Comparison of ENCODE assay signal across 23 mouse cellular contexts in genomic region chr3:31934704-31935103, GRCm38 (mm10). TPM values are rescaled to one million over a fixed set of nuclear protein-coding genes. Genes with fewer than 3 reads are reported as not detected.
A peak's percentile ranks its signal among the peaks of the same experiment; 100 is the strongest.
DNase-seq lines count a peak whose midpoint lies in the region; ATAC-seq lines count a peak whose summit lies in the region.
"Had no signal": no experiment of that assay in that cellular context is flagged by ENCODE, and none has a peak within 500 bp of the region (broad histone marks: within the 10 kb centered on the region; RNA-seq: fewer than 3 reads in every experiment).

No protein-coding gene starts in this region.

- no peak overlapping the region for H3K4me3 ChIP-seq in hindbrain, embryonic 15.5 days
- no peak overlapping the region for H3K4me3 ChIP-seq in hindbrain, embryonic 13.5 days
- H3K4me3 ChIP-seq in midbrain, embryonic 11.5 days (ENCODE audit: low read depth, low read length), result no peak overlapping the region
- no peak overlapping the region for H3K4me3 ChIP-seq in midbrain, embryonic 16.5 days (ENCODE audit: low read depth, low read length)
- H3K4me3 ChIP-seq in neural tube, embryonic 13.5 days, result no peak overlapping the region
- H3K4me3 ChIP-seq: embryonic facial prominence, embryonic 13.5 days; embryonic facial prominence, embryonic 15.5 days; erythroblast, embryonic 14.5 days; forebrain, embryonic 10.5 days; forebrain, embryonic 13.5 days; forebrain, embryonic 15.5 days had no signal

- no peaks in the 10 kb centered on the region for H3K9me3 ChIP-seq in hindbrain, embryonic 15.5 days
- H3K9me3 ChIP-seq in hindbrain, embryonic 13.5 days, result no peaks in the 10 kb centered on the region
- no peaks in the 10 kb centered on the region for H3K9me3 ChIP-seq in midbrain, embryonic 11.5 days (ENCODE audit: control insufficient read depth, low read length)
- H3K9me3 ChIP-seq in midbrain, embryonic 16.5 days (replicated peaks; ENCODE audit: control insufficient read depth, low read length, poor library complexity, severe bottlenecking), result no peaks in the 10 kb centered on the region
- H3K9me3 ChIP-seq in neural tube, embryonic 13.5 days, result no peaks in the 10 kb centered on the region
- H3K9me3 ChIP-seq: embryonic facial prominence, embryonic 13.5 days; embryonic facial prominence, embryonic 15.5 days; forebrain, embryonic 10.5 days; forebrain, embryonic 13.5 days; forebrain, embryonic 15.5 days had no signal

- no peak overlapping the region for H3K9ac ChIP-seq in hindbrain, embryonic 15.5 days
- no peak overlapping the region for H3K9ac ChIP-seq in hindbrain, embryonic 13.5 days
- H3K9ac ChIP-seq in midbrain, embryonic 11.5 days (ENCODE audit: low read length), result no peak overlapping the region
- H3K9ac ChIP-seq in midbrain, embryonic 16.5 days (ENCODE audit: low read depth, low read length), result no peak overlapping the region
- no peak overlapping the region for H3K9ac ChIP-seq in neural tube, embryonic 13.5 days
- H3K9ac ChIP-seq: embryonic facial prominence, embryonic 13.5 days; embryonic facial prominence, embryonic 15.5 days; forebrain, embryonic 13.5 days; forebrain, embryonic 15.5 days had no signal

- H3K4me2 ChIP-seq in hindbrain, embryonic 15.5 days, result no peak overlapping the region
- H3K4me2 ChIP-seq in hindbrain, embryonic 13.5 days, result no peak overlapping the region
- H3K4me2 ChIP-seq in midbrain, embryonic 11.5 days, result no peak overlapping the region
- no peak overlapping the region for H3K4me2 ChIP-seq in midbrain, embryonic 16.5 days (ENCODE audit: low read length)
- no peak overlapping the region for H3K4me2 ChIP-seq in neural tube, embryonic 13.5 days
- H3K4me2 ChIP-seq: embryonic facial prominence, embryonic 13.5 days; embryonic facial prominence, embryonic 15.5 days; forebrain, embryonic 13.5 days; forebrain, embryonic 15.5 days had no signal

- no peaks in the 10 kb centered on the region for H3K27me3 ChIP-seq in hindbrain, embryonic 15.5 days
- H3K27me3 ChIP-seq in hindbrain, embryonic 13.5 days, result no peaks in the 10 kb centered on the region
- H3K27me3 ChIP-seq in midbrain, embryonic 11.5 days (ENCODE audit: control insufficient read depth, insufficient read depth, low read length), result no peaks in the 10 kb centered on the region
- H3K27me3 ChIP-seq in midbrain, embryonic 16.5 days (ENCODE audit: control insufficient read depth, insufficient read depth, low read depth, low read length), result no peaks in the 10 kb centered on the region
- no peaks in the 10 kb centered on the region for H3K27me3 ChIP-seq in neural tube, embryonic 13.5 days
- H3K27me3 ChIP-seq: embryonic facial prominence, embryonic 13.5 days; embryonic facial prominence, embryonic 15.5 days; forebrain, embryonic 13.5 days; forebrain, embryonic 15.5 days had no signal

- no peaks in the 10 kb centered on the region for H3K36me3 ChIP-seq in hindbrain, embryonic 15.5 days
- H3K36me3 ChIP-seq in hindbrain, embryonic 13.5 days, result no peaks in the 10 kb centered on the region
- no peaks in the 10 kb centered on the region for H3K36me3 ChIP-seq in midbrain, embryonic 11.5 days (ENCODE audit: control insufficient read depth, insufficient read depth, low read length)
- no peaks in the 10 kb centered on the region; the same call in 1 of the 2 replicates for H3K36me3 ChIP-seq in midbrain, embryonic 16.5 days (ENCODE audit: control insufficient read depth, insufficient read depth, low read length)
- H3K36me3 ChIP-seq in neural tube, embryonic 13.5 days, result no peaks in the 10 kb centered on the region
- H3K36me3 ChIP-seq: embryonic facial prominence, embryonic 13.5 days; embryonic facial prominence, embryonic 15.5 days; forebrain, embryonic 10.5 days; forebrain, embryonic 15.5 days had no signal

- ATAC-seq in hindbrain, embryonic 15.5 days (ENCODE audit: low FRiP score, low read depth), result 0 out of 2 replicates have a peak, but pooled peaks have one; percentile 45
- no peak; the same call in 1 of the 2 replicates for ATAC-seq in hindbrain, embryonic 13.5 days (ENCODE audit: low FRiP score)
- peak; percentile 80 for ATAC-seq in midbrain, embryonic 11.5 days (ENCODE audit: low FRiP score)
- no peak for ATAC-seq in midbrain, embryonic 16.5 days
- peak; percentile 53; the same call in 1 of the 2 replicates for ATAC-seq in neural tube, embryonic 13.5 days (ENCODE audit: low read depth)
- ATAC-seq: forebrain, embryonic 13.5 days; forebrain, embryonic 15.5 days had no signal

- WGBS in hindbrain, embryonic 15.5 days, result 70% methylated on average over 1 of the region's 1 CpGs
- WGBS in hindbrain, embryonic 13.5 days, result 70% methylated on average over 1 of the region's 1 CpGs
- 65% methylated on average over 1 of the region's 1 CpGs for WGBS in midbrain, embryonic 11.5 days
- 56% methylated on average over 1 of the region's 1 CpGs for WGBS in midbrain, embryonic 16.5 days
- 84% methylated on average over 1 of the region's 1 CpGs for WGBS in neural tube, embryonic 13.5 days

- no peak overlapping the region for H3K27ac ChIP-seq in hindbrain, embryonic 15.5 days (replicated peaks)
- H3K27ac ChIP-seq in hindbrain, embryonic 13.5 days, result no peak overlapping the region
- H3K27ac ChIP-seq in midbrain, embryonic 11.5 days (ENCODE audit: low read depth, low read length), result no peak overlapping the region
- no peak overlapping the region for H3K27ac ChIP-seq in midbrain, embryonic 16.5 days (ENCODE audit: low read length)
- peak overlapping the region; percentile 35 for H3K27ac ChIP-seq in neural tube, embryonic 13.5 days (replicated peaks)
- H3K27ac ChIP-seq: embryonic facial prominence, embryonic 13.5 days; embryonic facial prominence, embryonic 15.5 days; forebrain, embryonic 10.5 days; forebrain, embryonic 13.5 days; forebrain, embryonic 15.5 days had no signal

- DNase-seq in midbrain, embryonic 11.5 days (ENCODE audit: low spot score, missing footprints), result no peak
- no peak for DNase-seq in neural tube, embryonic 10.5 days (ENCODE audit: extremely low spot score, low spot score)
- DNase-seq: adrenal gland, adult 2 months; adrenal gland, postnatal 10 days; adrenal gland, postnatal 25 days; cerebellum, adult 11 months; cerebellum, adult 18-20 months; cerebellum, adult 8-10 months; cerebellum, adult 9-11 months; cerebellum, postnatal 14 days; cerebellum, postnatal 36 days; embryo, embryonic 11 days had no signal

- H3K4me1 ChIP-seq in hindbrain, embryonic 15.5 days (replicated peaks), result no peaks in the 10 kb centered on the region
- H3K4me1 ChIP-seq in hindbrain, embryonic 13.5 days (replicated peaks), result no peaks in the 10 kb centered on the region
- H3K4me1 ChIP-seq in midbrain, embryonic 11.5 days (ENCODE audit: control insufficient read depth, insufficient read depth, low read length), result no peaks in the 10 kb centered on the region
- no peaks in the 10 kb centered on the region for H3K4me1 ChIP-seq in midbrain, embryonic 16.5 days (ENCODE audit: control insufficient read depth, insufficient read depth, low read length)
- H3K4me1 ChIP-seq in neural tube, embryonic 13.5 days (replicated peaks), result 0 out of 2 replicates have a peak, but pooled peaks cover 5% of the 10 kb centered on the region
- H3K4me1 ChIP-seq: embryonic facial prominence, embryonic 13.5 days; embryonic facial prominence, embryonic 15.5 days; forebrain, embryonic 10.5 days; forebrain, embryonic 13.5 days; forebrain, embryonic 15.5 days had no signal

RNA-seq across cellular contexts. Expression of gene Kcnmb2, which starts 32.4 kb away (rescaled TPM):
- 12.3 and 12.8 TPM in 2 replicates for polyA plus RNA-seq in hindbrain, embryonic 15.5 days (2015; fragmentation: Nextera tagmentation; extraction: Ambion mirVana)
- polyA plus RNA-seq in hindbrain, embryonic 13.5 days (2015; fragmentation: Nextera tagmentation; extraction: Ambion mirVana), result 14.0 and 14.5 TPM in 2 replicates
- 2.1 and 2.5 TPM in 2 replicates for polyA plus RNA-seq in midbrain, embryonic 11.5 days (2014; fragmentation: Nextera tagmentation; extraction: Ambion mirVana)
- 13.2 and 13.4 TPM in 2 replicates for polyA plus RNA-seq in midbrain, embryonic 16.5 days (2015; fragmentation: Nextera tagmentation; extraction: Ambion mirVana)
- polyA plus RNA-seq in neural tube, embryonic 13.5 days (2015; fragmentation: Nextera tagmentation; extraction: Ambion mirVana), result 22.8 and 30.0 TPM in 2 replicates
- polyA plus RNA-seq: C2C12; erythroblast, embryonic 14.5 days had no signal

Comparison
In these comparisons a context has a peak if more than half of its experiments do, and no peak if none do; other contexts are left out.
1. ATAC-seq: peak in hindbrain, embryonic 15.5 days (single experiment), midbrain, embryonic 11.5 days (single experiment) and neural tube, embryonic 13.5 days (single experiment); none in hindbrain, embryonic 13.5 days (single experiment) and midbrain, embryonic 16.5 days (single experiment).